Mouse (Mus musculus) spleen, adult 12 weeks (tissue): ENCODE results near the gene Osgep.
A peak's percentile ranks its signal among the peaks of the same experiment; 100 is the strongest.
"Not testable (repeated sequence)": the region's sequence is repeated elsewhere in the genome, so short reads cannot be mapped to it uniquely, and the experiment has no call there.

Experiments
- DNase-seq: peaks from one replicate; pipeline ENCODE4 v3.0.0; 2022; ENCODE audit warnings: low spot score

The Osgep gene

GRCm38 (mm10) chr14:50924281-50925064, at the start of gene Osgep, which contains the start of gene Apex1:
TSS of gene Osgep (minus strand) at chr14:50924893.
TSS of gene Apex1 (plus strand) at chr14:50924968.
- DNase-seq, result peak; percentile 96

- DNase-seq, result no peak
These were observed 49.0 kb upstream of the Osgep start for GRCm38 (mm10) chr14:50973700-50974099.

GRCm38 (mm10) chr14:50973054-50973453, 48.4 kb upstream of the Osgep start:
- not testable (repeated sequence) for DNase-seq

GRCm38 (mm10) chr14:50970822-50971221, 46.1 kb upstream of the Osgep start:
- no peak for DNase-seq

- no peak for DNase-seq
These were observed 45.2 kb upstream of the Osgep start for GRCm38 (mm10) chr14:50969558-50970544.

GRCm38 (mm10) chr14:50969041-50969440, 44.3 kb upstream of the Osgep start:
- no peak for DNase-seq

- DNase-seq, result no peak
These were observed 43.7 kb upstream of the Osgep start for GRCm38 (mm10) chr14:50968216-50968980.

GRCm38 (mm10) chr14:50958289-50958995, 33.7 kb upstream of the Osgep start:
- not testable (repeated sequence) for DNase-seq

GRCm38 (mm10) chr14:50957146-50957545, 32.5 kb upstream of the Osgep start:
- DNase-seq, result not testable (repeated sequence)

GRCm38 (mm10) chr14:50956724-50957123, 32.0 kb upstream of the Osgep start:
- DNase-seq, result not testable (repeated sequence)

GRCm38 (mm10) chr14:50955942-50956508, 31.3 kb upstream of the Osgep start, which contains the start of gene Pnp2:
TSS of gene Pnp2 (plus strand) at chr14:50955992.
- DNase-seq, result not testable (repeated sequence)

- DNase-seq, result no peak
These were observed 30.8 kb upstream of the Osgep start for GRCm38 (mm10) chr14:50955487-50955886.

- DNase-seq, result not testable (repeated sequence)
These were observed 20.8 kb upstream of the Osgep start for GRCm38 (mm10) chr14:50945526-50945925.

GRCm38 (mm10) chr14:50945081-50945480, 20.4 kb upstream of the Osgep start:
- DNase-seq, result not testable (repeated sequence)

GRCm38 (mm10) chr14:50944668-50945033, 20.0 kb upstream of the Osgep start:
- not testable (repeated sequence) for DNase-seq

- DNase-seq, result peak; percentile 91
These were observed 19.4 kb upstream of the Osgep start, which contains the start of gene Gm49342 for GRCm38 (mm10) chr14:50943932-50944667. TSS of gene Gm49342 (plus strand) at chr14:50944517.

GRCm38 (mm10) chr14:50938940-50939339, 14.2 kb upstream of the Osgep start:
- DNase-seq, result no peak

- DNase-seq, result no peak
These were observed 13.6 kb upstream of the Osgep start for GRCm38 (mm10) chr14:50938119-50938908.

- DNase-seq, result no peak
These were observed 12.0 kb upstream of the Osgep start for GRCm38 (mm10) chr14:50936649-50937048.
